Mouse (Mus musculus) G1E (cell line): ENCODE data around the gene Gm17606.

Experiments used
- CTCF ChIP-seq: IDR thresholded peaks from 2 replicates; pipeline ENCODE4 v1.5.1; 2012; ENCODE audit warnings: low read depth, low read length, inconsistent platforms, mixed read lengths
- GATA1 ChIP-seq: IDR thresholded peaks from 2 replicates; pipeline ENCODE4 v1.6.1; 2012; ENCODE audit warnings: borderline replicate concordance, low read length, inconsistent platforms, mixed read lengths
- POLR2AphosphoS5 ChIP-seq: IDR thresholded peaks from 2 replicates; pipeline ENCODE4 v1.6.1; 2012; ENCODE audit warnings: low read depth, low read length, inconsistent platforms; ENCODE audit not compliant: insufficient replicate concordance

- TF ChIP-seq CTCF (no peak), GATA1 (no peak), POLR2AphosphoS5 (no peak)
Observed at GRCm38 (mm10) chr14:54617897-54618365, 22.8 kb upstream of the Gm17606 start, which contains the start of gene Psmb5.
